Mouse (Mus musculus) E14TG2a.4 (cell line): Measurements from ENCODE around the gene Rgma.

Experiments
- CTCF ChIP-seq: conservative IDR thresholded peaks from 2 replicates; pipeline ENCODE4 v1.5.1; 2014; ENCODE audit warnings: low read length
- NANOG ChIP-seq: IDR thresholded peaks from 2 replicates; pipeline ENCODE4 v1.6.1; 2014; ENCODE audit warnings: borderline replicate concordance, low read length, mixed read lengths
- POU5F1 ChIP-seq: IDR thresholded peaks from 2 replicates; pipeline ENCODE4 v1.6.1; 2014; ENCODE audit warnings: low read length, borderline replicate concordance

DNA sequence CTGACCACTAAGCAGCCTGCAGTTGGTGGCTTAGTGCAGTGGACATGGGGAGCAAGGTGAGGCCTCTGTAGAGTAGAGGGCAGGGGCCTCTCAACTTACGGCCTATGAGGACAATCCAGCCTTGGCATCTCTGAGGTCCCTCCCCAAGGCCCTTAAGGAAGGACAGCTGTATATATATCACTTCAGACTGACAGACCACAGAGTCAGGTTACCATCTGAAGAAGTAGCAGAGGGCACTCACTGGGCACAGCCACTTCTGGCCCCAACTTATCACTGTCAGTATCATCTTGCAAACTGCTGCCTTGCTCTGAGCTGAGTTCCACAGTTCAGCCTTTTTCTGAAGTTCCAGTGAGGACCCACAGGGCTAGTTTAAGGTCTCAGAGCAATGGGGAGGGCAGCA lies 27.4 kb downstream of the Rgma start:
- TF ChIP-seq CTCF (no peak), NANOG (no peak), POU5F1 (no peak)
